In the genomic region with DNA sequence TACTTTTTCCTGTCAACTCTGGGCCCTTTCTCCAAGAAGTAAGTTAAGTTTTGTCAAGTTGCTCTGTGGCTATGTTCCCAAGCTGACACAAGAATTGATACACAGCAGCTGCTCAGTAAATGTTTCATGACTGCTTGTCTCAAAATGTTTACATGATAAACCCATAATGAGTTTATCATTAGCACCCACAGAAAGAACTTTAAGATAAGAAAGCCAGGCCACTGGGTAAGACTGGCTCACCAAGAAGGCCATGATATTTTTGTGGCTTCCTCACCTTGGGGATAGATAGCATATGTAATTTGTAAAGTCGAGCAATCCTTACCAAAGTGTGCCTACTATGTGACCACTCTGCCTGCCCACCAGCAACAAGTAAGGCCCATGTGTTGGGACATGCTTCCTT, we compare ENCODE assay signal across 28 mouse cellular contexts.
A peak's percentile ranks its signal among the peaks of the same experiment; 100 is the strongest.
DNase-seq lines count a peak whose midpoint lies in the region; ATAC-seq lines count a peak whose summit lies in the region.
"Had no signal": no experiment of that assay in that cellular context is flagged by ENCODE, and none has a peak within 500 bp of the region (broad histone marks: within the 10 kb centered on the region; RNA-seq: fewer than 3 reads in every experiment).

No protein-coding gene starts in this region.

- H3K4me3 ChIP-seq in lung, embryonic 16.5 days (ENCODE audit: low read length): no peak overlapping the region
- no peak overlapping the region for H3K4me3 ChIP-seq in liver, embryonic 15.5 days (replicated peaks)
- H3K4me3 ChIP-seq: embryonic facial prominence, embryonic 10.5 days; embryonic facial prominence, embryonic 15.5 days; heart, embryonic 10.5 days; heart, embryonic 15.5 days; kidney, embryonic 15.5 days; left cerebral cortex, adult 2 months; limb, embryonic 12.5 days; megakaryocyte, embryonic 14.5 days; midbrain, embryonic 13.5 days; neural tube, embryonic 15.5 days; stomach, embryonic 15.5 days had no signal

- ATAC-seq in lung, embryonic 16.5 days (ENCODE audit: low read depth): no peak
- ATAC-seq in erythroblast, adult 5-6 weeks (replicated peaks; ENCODE audit: low FRiP score, poor library complexity, severe bottlenecking): peak; percentile 28; the same call in 1 of the 2 replicates
- peak; percentile 42 for ATAC-seq in liver, embryonic 15.5 days (ENCODE audit: insufficient read depth)
- ATAC-seq: forebrain, embryonic 14.5 days; hindbrain, embryonic 16.5 days; midbrain, embryonic 13.5 days had no signal

- WGBS in lung, embryonic 16.5 days: 48% methylated on average over 1 of the region's 1 CpGs
- WGBS in liver, embryonic 15.5 days (ENCODE audit: insufficient replicate concordance): 21% methylated on average over 1 of the region's 1 CpGs

- H3K4me1 ChIP-seq in lung, embryonic 16.5 days (replicated peaks; ENCODE audit: control insufficient read depth, insufficient read depth, low read length): no peaks in the 10 kb centered on the region; the same call in 1 of the 2 replicates
- H3K4me1 ChIP-seq in liver, embryonic 15.5 days (replicated peaks): peaks cover 34% of the 10 kb centered on the region
- H3K4me1 ChIP-seq: embryonic facial prominence, embryonic 10.5 days; embryonic facial prominence, embryonic 15.5 days; heart, embryonic 15.5 days; kidney, embryonic 15.5 days; limb, embryonic 12.5 days; midbrain, embryonic 13.5 days; neural tube, embryonic 15.5 days; stomach, embryonic 15.5 days had no signal

- no peak for DNase-seq in lung, postnatal 4 days
- no peak for DNase-seq in frontal cortex, postnatal 25 days (ENCODE audit: low spot score in 2 of 2)
- DNase-seq in B cell, adult 2 months: no peak
- DNase-seq in layer of hippocampus, adult 9-10 months (ENCODE audit: low spot score): no peak
- DNase-seq: adrenal gland, postnatal 10 days; cerebellum, adult 18-20 months; cerebellum, postnatal 14 days; gastrocnemius, postnatal 10 days; kidney, adult 18-20 months; kidney, postnatal 25 days; retina, postnatal 1 day; right cerebral cortex, postnatal 14 days had no signal

- H3K27me3 ChIP-seq in lung, embryonic 16.5 days (ENCODE audit: control insufficient read depth, insufficient read depth, low read depth, low read length): no peaks in the 10 kb centered on the region
- H3K27me3 ChIP-seq in liver, embryonic 15.5 days: no peaks in the 10 kb centered on the region
- H3K27me3 ChIP-seq: heart, embryonic 15.5 days; midbrain, embryonic 13.5 days; neural tube, embryonic 15.5 days; stomach, embryonic 15.5 days had no signal

- H3K4me2 ChIP-seq in lung, embryonic 16.5 days (ENCODE audit: low read depth, low read length): no peak overlapping the region
- H3K4me2 ChIP-seq in liver, embryonic 15.5 days: peak overlapping the region; percentile 18; the same call in 1 of the 2 replicates
- H3K4me2 ChIP-seq: embryonic facial prominence, embryonic 15.5 days; heart, embryonic 15.5 days; kidney, embryonic 15.5 days; limb, embryonic 12.5 days; midbrain, embryonic 13.5 days; neural tube, embryonic 15.5 days; stomach, embryonic 15.5 days had no signal

- H3K27ac ChIP-seq in lung, embryonic 16.5 days (ENCODE audit: low read length): 0 out of 2 replicates have a peak overlapping the region, but pooled peaks have one; percentile 31
- peak overlapping the region; percentile 83 for H3K27ac ChIP-seq in liver, embryonic 15.5 days (replicated peaks)
- H3K27ac ChIP-seq: embryonic facial prominence, embryonic 10.5 days; embryonic facial prominence, embryonic 15.5 days; heart, embryonic 10.5 days; heart, embryonic 15.5 days; kidney, embryonic 15.5 days; left cerebral cortex, adult 2 months; limb, embryonic 12.5 days; midbrain, embryonic 13.5 days; neural tube, embryonic 15.5 days; stomach, embryonic 15.5 days had no signal

- H3K9ac ChIP-seq in lung, embryonic 16.5 days (ENCODE audit: low read length): no peak overlapping the region
- H3K9ac ChIP-seq in liver, embryonic 15.5 days: no peak overlapping the region
- H3K9ac ChIP-seq: embryonic facial prominence, embryonic 15.5 days; heart, embryonic 15.5 days; kidney, embryonic 15.5 days; limb, embryonic 12.5 days; midbrain, embryonic 13.5 days; neural tube, embryonic 15.5 days; stomach, embryonic 15.5 days had no signal

- no peaks in the 10 kb centered on the region for H3K36me3 ChIP-seq in lung, embryonic 16.5 days (ENCODE audit: control insufficient read depth, insufficient read depth, low read length)
- H3K36me3 ChIP-seq in liver, embryonic 15.5 days (replicated peaks): no peaks in the 10 kb centered on the region
- H3K36me3 ChIP-seq: embryonic facial prominence, embryonic 10.5 days; embryonic facial prominence, embryonic 15.5 days; heart, embryonic 10.5 days; heart, embryonic 15.5 days; kidney, embryonic 15.5 days; limb, embryonic 12.5 days; midbrain, embryonic 13.5 days; neural tube, embryonic 15.5 days; stomach, embryonic 15.5 days had no signal

- no peaks in the 10 kb centered on the region for H3K9me3 ChIP-seq in lung, embryonic 16.5 days (ENCODE audit: control insufficient read depth, low read length)
- H3K9me3 ChIP-seq in liver, embryonic 15.5 days (replicated peaks): no peaks in the 10 kb centered on the region
- H3K9me3 ChIP-seq: embryonic facial prominence, embryonic 10.5 days; embryonic facial prominence, embryonic 15.5 days; heart, embryonic 10.5 days; heart, embryonic 15.5 days; kidney, embryonic 15.5 days; limb, embryonic 12.5 days; megakaryocyte, embryonic 14.5 days; midbrain, embryonic 13.5 days; neural tube, embryonic 15.5 days; stomach, embryonic 15.5 days had no signal
